Mouse (Mus musculus): ENCODE measurements around the gene Btaf1. TPM values are rescaled to one million over a fixed set of nuclear protein-coding genes. Genes with fewer than 3 reads are reported as not detected.
A peak's percentile ranks its signal among the peaks of the same experiment; 100 is the strongest.

The Btaf1 gene
- total RNA-seq, 1 experiment from 2014 or later, result 80.3 TPM

DNA sequence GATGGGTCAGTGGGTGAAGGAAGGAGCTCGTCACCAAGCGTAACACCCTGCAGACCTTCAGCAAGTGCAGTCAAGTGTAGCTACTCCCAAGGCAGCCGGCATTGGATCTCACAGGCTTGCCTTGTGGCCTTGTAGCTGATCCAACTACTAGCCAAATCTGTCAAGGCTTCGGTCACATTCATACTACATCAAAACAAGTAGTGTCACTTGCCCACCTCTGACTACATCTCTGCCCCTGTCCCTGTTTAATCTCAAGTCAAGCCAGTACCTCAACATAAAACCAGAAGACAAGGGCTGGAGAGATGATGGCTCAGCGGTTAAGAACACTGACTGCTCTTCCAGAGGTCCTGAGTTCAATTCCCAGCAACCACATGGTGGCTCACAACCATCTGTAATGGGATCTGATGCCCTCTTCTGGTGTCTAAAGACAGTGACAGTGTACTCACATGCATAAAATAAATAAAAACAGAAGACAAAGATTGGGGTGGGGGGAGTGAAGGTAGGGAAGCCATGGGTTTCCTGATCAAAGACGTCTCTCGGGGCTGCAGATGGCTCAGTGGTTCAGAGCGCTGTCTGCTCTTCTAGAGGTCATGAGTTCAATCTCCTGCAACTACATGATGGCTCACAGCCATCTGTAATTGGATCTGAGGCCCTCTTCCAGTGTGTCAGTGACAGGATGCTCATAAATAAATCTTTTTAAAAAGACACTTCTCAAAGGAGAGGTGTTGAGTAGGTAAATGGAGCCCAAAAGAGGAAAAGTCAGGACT, 88.5 kb downstream of the Btaf1 start:
- no peak for ATAC-seq (ENCODE audit: extremely low read depth, insufficient number of reproducible peaks, low FRiP score, poor library complexity, severe bottlenecking)

GRCm38 (mm10) chr19:37016890-37017289, 91.0 kb downstream of the Btaf1 start:
- no peak for ATAC-seq (ENCODE audit: extremely low read depth, insufficient number of reproducible peaks, low FRiP score, poor library complexity, severe bottlenecking)

GRCm38 (mm10) chr19:37018411-37018810, 92.5 kb downstream of the Btaf1 start:
- peak; percentile 26; the same call in 1 of the 2 replicates for ATAC-seq (ENCODE audit: extremely low read depth, insufficient number of reproducible peaks, low FRiP score, poor library complexity, severe bottlenecking)

DNA sequence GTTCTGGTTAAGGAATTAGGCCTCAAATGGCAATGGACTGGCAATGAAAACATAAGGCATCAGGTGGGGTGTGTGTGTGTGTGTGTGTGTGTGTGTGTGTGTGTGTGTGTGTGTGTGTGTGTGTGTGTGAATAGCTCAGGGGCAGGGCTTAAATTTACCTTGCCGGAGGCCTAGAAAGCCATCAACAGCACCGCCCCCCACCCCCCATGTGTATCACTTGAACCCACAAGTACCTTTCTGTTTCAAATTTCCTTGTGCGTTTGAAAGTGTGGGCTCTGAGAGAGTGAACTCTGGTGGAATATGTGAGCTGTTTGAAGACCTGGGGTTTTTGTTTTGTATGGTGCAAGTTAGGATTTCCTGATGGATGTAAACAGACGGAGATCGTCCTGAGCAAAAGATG, 93.1 kb downstream of the Btaf1 start:
- no peak for ATAC-seq (ENCODE audit: extremely low read depth, insufficient number of reproducible peaks, low FRiP score, poor library complexity, severe bottlenecking)

DNA sequence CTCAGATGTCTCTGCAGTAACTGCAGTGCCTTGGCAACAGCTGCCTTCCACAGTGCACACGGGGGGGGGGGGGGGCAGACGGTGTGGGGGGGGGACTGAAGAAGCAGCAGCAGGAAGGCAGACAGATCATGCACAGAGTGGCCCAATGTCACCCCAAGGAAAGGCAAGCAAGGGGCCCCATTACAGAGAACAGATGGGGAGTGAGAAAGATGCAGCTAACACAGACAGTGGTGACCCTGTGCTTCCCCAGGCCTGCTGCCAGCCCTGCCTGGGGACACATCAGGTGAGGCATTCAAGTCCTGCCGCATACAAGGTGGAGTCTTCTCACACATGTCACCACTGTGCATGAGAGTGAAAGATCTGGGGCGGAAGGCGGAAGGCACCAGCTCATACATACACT, 94.7 kb downstream of the Btaf1 start:
- no peak for ATAC-seq (ENCODE audit: extremely low read depth, insufficient number of reproducible peaks, low FRiP score, poor library complexity, severe bottlenecking)

- ATAC-seq (ENCODE audit: extremely low read depth, insufficient number of reproducible peaks, low FRiP score, poor library complexity, severe bottlenecking), result no peak
Observed at GRCm38 (mm10) chr19:37020951-37021350, 95.1 kb downstream of the Btaf1 start.

- no peak for ATAC-seq (ENCODE audit: extremely low read depth, insufficient number of reproducible peaks, low FRiP score, poor library complexity, severe bottlenecking)
Observed at GRCm38 (mm10) chr19:37022146-37022545, 96.3 kb downstream of the Btaf1 start.

DNA sequence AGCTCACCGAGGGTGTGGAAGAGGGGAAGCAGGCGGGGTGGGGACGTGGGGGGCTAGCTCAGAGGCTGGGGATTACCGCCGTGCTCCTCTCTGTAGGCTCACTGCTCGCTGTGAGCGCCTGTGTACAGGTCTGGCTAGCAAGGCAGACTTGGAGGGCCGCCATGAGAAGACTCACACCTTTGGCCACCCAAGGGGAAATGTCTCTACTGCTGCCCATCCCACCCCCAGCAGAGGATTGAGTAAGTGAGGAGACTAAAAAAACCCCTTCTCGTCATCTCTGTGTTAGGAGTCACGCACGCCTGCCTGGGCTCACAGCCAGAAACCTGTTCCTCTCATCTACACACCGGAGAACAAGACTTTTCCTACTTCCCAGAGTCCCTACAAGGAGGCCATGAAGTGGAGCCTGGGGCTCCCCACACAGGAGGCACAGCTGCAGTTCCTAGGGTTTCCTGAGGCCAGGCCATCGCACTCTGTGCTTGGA, 100.0 kb downstream of the Btaf1 start:
- no peak for ATAC-seq (ENCODE audit: extremely low read depth, insufficient number of reproducible peaks, low FRiP score, poor library complexity, severe bottlenecking)

DNA sequence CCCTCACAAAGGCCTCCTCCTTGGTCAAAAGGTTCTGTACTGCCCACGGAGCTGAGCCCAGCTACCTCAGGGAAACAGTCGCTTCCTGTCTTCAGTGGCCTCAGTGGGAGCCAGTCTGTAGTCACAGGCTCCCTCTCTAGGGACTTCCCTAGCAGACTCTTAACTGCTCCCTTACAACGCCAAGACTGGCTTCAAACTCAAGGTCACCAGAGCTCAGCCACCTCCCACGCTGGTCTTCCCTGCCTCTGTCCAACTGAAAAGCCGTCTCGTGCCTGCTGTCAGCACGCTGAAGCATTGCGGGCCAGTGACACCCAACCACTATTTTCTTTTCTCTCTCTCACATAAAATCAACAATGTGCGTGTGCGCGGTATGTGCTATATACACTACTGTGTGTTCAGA, 100.5 kb downstream of the Btaf1 start:
- ATAC-seq (ENCODE audit: extremely low read depth, insufficient number of reproducible peaks, low FRiP score, poor library complexity, severe bottlenecking), result no peak

GRCm38 (mm10) chr19:37029771-37030170, 103.9 kb downstream of the Btaf1 start:
- ATAC-seq (ENCODE audit: extremely low read depth, insufficient number of reproducible peaks, low FRiP score, poor library complexity, severe bottlenecking), result no peak

GRCm38 (mm10) chr19:37031446-37031845, 105.6 kb downstream of the Btaf1 start:
- ATAC-seq (ENCODE audit: extremely low read depth, insufficient number of reproducible peaks, low FRiP score, poor library complexity, severe bottlenecking), result no peak

DNA sequence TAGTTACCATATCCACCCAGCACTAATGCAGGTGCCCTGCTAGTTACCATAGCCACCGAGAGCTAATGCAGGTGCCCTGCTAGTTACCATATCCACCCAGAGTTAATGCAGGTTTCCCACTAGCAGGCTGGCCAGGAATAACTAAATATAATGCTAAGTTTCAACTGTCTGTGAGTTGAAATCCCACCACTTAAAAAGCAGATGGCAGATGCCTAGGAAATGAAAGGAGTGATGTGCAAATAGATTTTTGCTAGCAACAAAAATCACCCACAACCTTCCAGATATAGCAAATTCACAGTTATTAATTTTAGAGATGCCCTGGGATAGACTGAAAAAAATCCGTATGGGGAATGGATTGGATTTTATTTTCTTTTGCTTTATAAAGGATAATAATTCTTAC, 106.5 kb downstream of the Btaf1 start:
- no peak for ATAC-seq (ENCODE audit: extremely low read depth, insufficient number of reproducible peaks, low FRiP score, poor library complexity, severe bottlenecking)

DNA sequence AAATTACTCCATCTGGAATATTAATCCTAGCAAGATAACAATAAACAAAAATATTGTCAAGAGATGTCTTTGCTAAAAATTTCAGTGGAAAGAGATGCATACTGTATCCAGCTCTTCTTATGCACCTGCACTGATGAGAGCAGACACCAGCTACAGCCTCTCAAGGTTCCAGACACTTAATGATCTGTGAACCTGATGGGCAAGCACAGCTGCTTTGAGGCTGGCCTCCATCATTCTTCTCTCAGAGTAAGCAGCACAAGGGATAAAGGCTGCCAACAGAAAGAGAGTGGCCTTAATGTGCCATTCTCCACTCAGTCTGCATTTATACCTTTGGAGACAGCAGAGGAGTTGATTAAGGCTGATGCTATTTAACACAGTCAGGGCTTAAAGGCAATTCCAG, 115.0 kb downstream of the Btaf1 start:
- ATAC-seq (ENCODE audit: extremely low read depth, insufficient number of reproducible peaks, low FRiP score, poor library complexity, severe bottlenecking), result no peak

DNA sequence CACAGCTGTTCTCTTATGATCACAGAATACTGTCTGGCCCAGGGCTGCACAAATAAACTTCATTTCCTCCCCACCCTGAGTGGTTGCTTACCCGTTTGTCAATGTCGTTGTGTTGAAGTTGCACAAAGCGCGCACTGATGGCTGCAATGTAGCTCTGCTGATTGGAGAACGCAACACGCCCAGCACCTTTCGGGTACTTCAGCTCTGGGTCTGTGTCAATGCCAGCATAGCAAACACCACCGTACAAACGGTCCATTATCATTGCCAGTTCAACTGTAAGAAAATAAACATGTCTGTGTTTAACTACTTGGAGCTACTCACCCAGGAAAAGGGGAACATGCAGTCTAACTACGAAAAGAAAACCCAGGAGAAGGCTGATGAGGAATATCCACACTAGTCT, 118.6 kb downstream of the Btaf1 start:
- ATAC-seq (ENCODE audit: extremely low read depth, insufficient number of reproducible peaks, low FRiP score, poor library complexity, severe bottlenecking), result no peak

DNA sequence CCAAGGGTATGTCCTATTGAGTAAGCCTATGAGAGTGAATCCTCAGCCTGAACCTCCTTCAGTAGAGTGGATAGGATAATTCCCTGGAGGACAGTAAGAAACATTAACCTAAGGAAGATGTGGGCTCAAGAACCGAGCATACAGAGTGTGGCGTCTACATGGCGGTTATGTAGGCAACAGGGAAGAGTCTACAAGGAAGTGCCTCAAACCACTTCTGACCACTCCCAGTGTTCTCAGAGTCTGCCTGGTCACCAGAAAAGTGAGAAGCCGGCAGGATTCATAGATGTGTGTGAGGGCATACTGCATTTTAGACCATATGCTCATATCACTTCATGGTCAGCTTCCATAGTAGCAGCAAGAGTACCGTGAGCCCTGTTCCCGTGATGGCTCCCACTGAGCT, 122.6 kb downstream of the Btaf1 start:
- ATAC-seq (ENCODE audit: extremely low read depth, insufficient number of reproducible peaks, low FRiP score, poor library complexity, severe bottlenecking), result no peak

- no peak for ATAC-seq (ENCODE audit: extremely low read depth, insufficient number of reproducible peaks, low FRiP score, poor library complexity, severe bottlenecking)
Observed at GRCm38 (mm10) chr19:37050643-37051345, 124.9 kb downstream of the Btaf1 start.

DNA sequence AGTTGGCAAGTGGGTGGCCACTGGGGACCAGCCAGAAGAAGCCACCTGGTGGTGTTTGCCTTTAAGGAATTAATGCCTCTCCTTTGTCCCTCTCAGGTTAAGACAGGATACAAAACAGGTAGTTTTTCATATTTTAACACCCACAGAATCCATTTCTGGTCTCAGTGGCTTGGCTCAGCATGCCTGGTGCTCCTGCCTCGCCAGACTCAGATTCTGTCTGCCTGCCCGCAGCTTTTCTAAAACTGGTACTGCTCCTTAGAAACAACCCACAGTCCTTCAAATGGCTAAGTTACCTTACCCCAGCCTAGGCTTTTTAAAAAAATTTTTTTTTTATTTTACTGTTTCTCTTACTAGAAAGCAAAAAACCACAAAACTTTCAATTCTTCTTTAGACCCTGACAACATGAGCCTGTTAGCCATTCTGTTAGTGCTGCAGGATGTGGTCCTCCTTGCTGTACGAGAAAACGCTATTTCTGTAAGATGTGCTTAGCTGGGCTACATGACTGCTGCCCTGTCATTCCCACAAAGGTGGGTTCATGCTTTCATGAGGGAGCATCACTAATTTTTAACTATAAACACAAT, 130.2 kb downstream of the Btaf1 start:
- ATAC-seq (ENCODE audit: extremely low read depth, insufficient number of reproducible peaks, low FRiP score, poor library complexity, severe bottlenecking), result no peak

- ATAC-seq (ENCODE audit: extremely low read depth, insufficient number of reproducible peaks, low FRiP score, poor library complexity, severe bottlenecking), result no peak
Observed at GRCm38 (mm10) chr19:37057161-37057905, 131.5 kb downstream of the Btaf1 start.

- ATAC-seq (ENCODE audit: extremely low read depth, insufficient number of reproducible peaks, low FRiP score, poor library complexity, severe bottlenecking), result no peak
Observed at GRCm38 (mm10) chr19:37059623-37060022, 133.7 kb downstream of the Btaf1 start.

Data from neutrophil, adult 5-6 weeks (primary cell).